Mouse (Mus musculus) myocyte (in vitro differentiated cells): ENCODE measurements at regions not wholly inside any gene's neighbourhood (a gene's known extent, or its start where the extent isn't known, plus 50 kb on each side); places are given as distances from the start of the nearest gene placed in this dataset.
"Not testable (repeated sequence)": the region's sequence is repeated elsewhere in the genome, so short reads cannot be mapped to it uniquely, and the experiment has no call there.

ENCODE experiments used
- H3K27me3 ChIP-seq: one replicate; pipeline ENCODE4 v1.6.1; 2011; ENCODE audit not compliant: control insufficient read depth, insufficient read depth, insufficient read length
- H3K36me3 ChIP-seq: one replicate; pipeline ENCODE4 v1.6.1; 2011; ENCODE audit not compliant: control insufficient read depth, insufficient read depth
- H3K4me2 ChIP-seq: one replicate; pipeline ENCODE4 v1.6.1; 2011; ENCODE audit warnings: low read depth, control low read depth
- H3K4me3 ChIP-seq: one replicate; pipeline ENCODE4 v1.5.1; 2011; ENCODE audit warnings: mild to moderate bottlenecking, control low read depth, moderate library complexity
- H3K79me2 ChIP-seq: one replicate; pipeline ENCODE4 v1.6.1; 2011; ENCODE audit not compliant: control insufficient read depth, insufficient read depth
- H3ac ChIP-seq: one replicate; pipeline ENCODE4 v1.6.1; 2011; ENCODE audit not compliant: control insufficient read depth, insufficient read length
- CEBPB ChIP-seq: IDR thresholded peaks from 2 replicates; pipeline ENCODE4 v1.6.1; 2011; ENCODE audit warnings: mild to moderate bottlenecking, moderate library complexity; ENCODE audit not compliant: poor library complexity, insufficient read depth, severe bottlenecking
- E2F4 ChIP-seq: IDR thresholded peaks from one replicate; pipeline ENCODE4 v1.6.1; 2011; ENCODE audit warnings: mild to moderate bottlenecking, control low read depth, moderate library complexity; ENCODE audit not compliant: insufficient read depth
- MAX ChIP-seq: IDR thresholded peaks from one replicate; pipeline ENCODE4 v1.6.1; 2011; ENCODE audit warnings: low read depth, mild to moderate bottlenecking, control low read depth
- MYOD1 ChIP-seq, 3 experiments: IDR thresholded peaks; one replicate each; pipeline ENCODE4 v1.6.1; 2011; ENCODE audit warnings: control low read depth in 2 of 3, low read depth in 2 of 3, mild to moderate bottlenecking in 2 of 3, moderate library complexity in 1 of 3; ENCODE audit not compliant: insufficient read length in 2 of 3, control insufficient read depth in 1 of 3
- MYOG ChIP-seq, 3 experiments: IDR thresholded peaks; one replicate each; pipeline ENCODE4 v1.6.1; 2011; ENCODE audit warnings: control low read depth in 2 of 3, low read depth in 2 of 3, mild to moderate bottlenecking in 2 of 3; ENCODE audit not compliant: insufficient read length in 2 of 3, control insufficient read depth in 1 of 3, insufficient read depth in 1 of 3
- POLR2A ChIP-seq: IDR thresholded peaks from one replicate; pipeline ENCODE4 v1.6.1; 2011; ENCODE audit warnings: low read depth, mild to moderate bottlenecking, control low read depth, moderate library complexity; ENCODE audit not compliant: insufficient read length
- POLR2AphosphoS2 ChIP-seq: IDR thresholded peaks from one replicate; pipeline ENCODE4 v1.6.1; 2011; ENCODE audit warnings: low read depth, control low read depth; ENCODE audit not compliant: insufficient read length
- REST ChIP-seq: IDR thresholded peaks from one replicate; pipeline ENCODE4 v1.6.1; 2011; ENCODE audit warnings: mild to moderate bottlenecking, control low read depth, moderate library complexity; ENCODE audit not compliant: insufficient read depth, insufficient read length
- SRF ChIP-seq: IDR thresholded peaks from one replicate; pipeline ENCODE4 v1.6.1; 2011; ENCODE audit warnings: low read depth; ENCODE audit not compliant: control insufficient read depth, insufficient read length
- TCF12 ChIP-seq: IDR thresholded peaks from one replicate; pipeline ENCODE4 v1.6.1; 2011; ENCODE audit warnings: mild to moderate bottlenecking, control low read depth; ENCODE audit not compliant: poor library complexity, insufficient read depth, severe bottlenecking
- TCF3 ChIP-seq: IDR thresholded peaks from one replicate; pipeline ENCODE4 v1.6.1; 2011; ENCODE audit warnings: low read depth, control low read depth; ENCODE audit not compliant: insufficient read length
- USF1 ChIP-seq: IDR thresholded peaks from one replicate; pipeline ENCODE4 v1.6.1; 2011; ENCODE audit warnings: low read depth, mild to moderate bottlenecking, control low read depth, moderate library complexity

GRCm38 (mm10) chr11:94875026-94875425 is 61.0 kb upstream of the Col1a1 start:
- Histone ChIP-seq H3ac (no peak overlapping the region), H3K36me3 (no peaks in the 10 kb centered on the region), H3K27me3 (no peaks in the 10 kb centered on the region), H3K4me2 (no peak overlapping the region), H3K79me2 (no peaks in the 10 kb centered on the region), H3K4me3 (no peak overlapping the region)
- no peak for TF ChIP-seq POLR2A
- no peak for TF ChIP-seq SRF
- no peak for TF ChIP-seq MYOG (IDR thresholded peaks at IDR 0.05; ENCODE audit: control insufficient read depth in 1 of 3, insufficient read depth in 1 of 3, insufficient read length in 2 of 3, low read depth in 2 of 3)
- TF ChIP-seq POLR2AphosphoS2: no peak
- TF ChIP-seq E2F4: no peak
- no peak for TF ChIP-seq TCF3
- TF ChIP-seq USF1: no peak
- no peak for TF ChIP-seq MYOD1 (IDR thresholded peaks at IDR 0.05; ENCODE audit: control insufficient read depth in 1 of 3, insufficient read length in 2 of 3, low read depth in 2 of 3)
- no peak for TF ChIP-seq CEBPB
- TF ChIP-seq MAX: no peak
- no peak for TF ChIP-seq TCF12
- no peak for TF ChIP-seq REST

- Histone ChIP-seq H3K36me3 (no peaks in the 10 kb centered on the region), H3ac (no peak overlapping the region), H3K4me2 (peak overlapping the region; percentile 42), H3K27me3 (no peaks in the 10 kb centered on the region), H3K4me3 (no peak overlapping the region), H3K79me2 (no peaks in the 10 kb centered on the region)
- no peak for TF ChIP-seq USF1
- no peak for TF ChIP-seq E2F4
- no peak for TF ChIP-seq POLR2AphosphoS2
- no peak for TF ChIP-seq MYOD1 (IDR thresholded peaks at IDR 0.05; ENCODE audit: control insufficient read depth in 1 of 3, insufficient read length in 2 of 3, low read depth in 2 of 3)
- no peak for TF ChIP-seq POLR2A
- no peak for TF ChIP-seq TCF3
- TF ChIP-seq CEBPB: no peak
- no peak for TF ChIP-seq REST
- TF ChIP-seq TCF12: no peak
- TF ChIP-seq SRF: no peak
- no peak for TF ChIP-seq MAX
- TF ChIP-seq MYOG (IDR thresholded peaks at IDR 0.05; ENCODE audit: control insufficient read depth in 1 of 3, insufficient read depth in 1 of 3, insufficient read length in 2 of 3, low read depth in 2 of 3): no peak
These were observed 61.9 kb upstream of the Col1a1 start for GRCm38 (mm10) chr11:94874155-94874561.

- Histone ChIP-seq H3ac (no peak overlapping the region), H3K27me3 (no peaks in the 10 kb centered on the region), H3K36me3 (no peaks in the 10 kb centered on the region), H3K79me2 (no peaks in the 10 kb centered on the region), H3K4me3 (no peak overlapping the region), H3K4me2 (peak overlapping the region; percentile 42)
- TF ChIP-seq MYOG (IDR thresholded peaks at IDR 0.05; ENCODE audit: control insufficient read depth in 1 of 3, insufficient read depth in 1 of 3, insufficient read length in 2 of 3, low read depth in 2 of 3): no peak
- no peak for TF ChIP-seq E2F4
- TF ChIP-seq REST: no peak
- TF ChIP-seq USF1: no peak
- TF ChIP-seq TCF3: no peak
- no peak for TF ChIP-seq POLR2A
- TF ChIP-seq MYOD1 (IDR thresholded peaks at IDR 0.05; ENCODE audit: control insufficient read depth in 1 of 3, insufficient read length in 2 of 3, low read depth in 2 of 3): no peak
- no peak for TF ChIP-seq CEBPB
- TF ChIP-seq POLR2AphosphoS2: no peak
- TF ChIP-seq TCF12: no peak
These were observed 62.3 kb upstream of the Col1a1 start for GRCm38 (mm10) chr11:94873693-94874092.

DNA sequence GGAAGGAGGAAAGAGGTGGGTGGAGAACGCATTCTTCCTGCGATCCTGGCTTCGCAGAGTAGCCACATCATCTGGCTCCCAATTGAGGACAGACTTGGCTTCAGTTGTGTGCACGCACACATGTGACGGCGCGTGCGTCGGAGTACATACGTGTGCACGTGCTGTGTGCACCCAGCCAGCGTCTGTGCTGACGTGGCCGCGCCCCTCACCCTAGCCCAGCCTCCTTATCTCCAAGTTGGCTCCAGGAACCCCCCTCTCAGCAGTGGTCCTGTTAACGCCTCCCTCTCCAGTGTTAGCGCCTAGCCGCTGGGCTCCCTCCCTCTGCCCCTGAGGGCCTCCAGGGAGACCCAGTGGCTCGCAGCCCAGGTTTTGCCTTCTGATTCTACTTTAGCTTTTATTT is 63.1 kb upstream of the Col1a1 start:
- Histone ChIP-seq H3K36me3 (no peaks in the 10 kb centered on the region), H3K27me3 (no peaks in the 10 kb centered on the region), H3ac (no peak overlapping the region), H3K79me2 (no peaks in the 10 kb centered on the region), H3K4me2 (peak overlapping the region; percentile 9), H3K4me3 (no peak overlapping the region)
- no peak for TF ChIP-seq MAX
- TF ChIP-seq USF1: no peak
- no peak for TF ChIP-seq E2F4
- TF ChIP-seq MYOG (IDR thresholded peaks at IDR 0.05; ENCODE audit: control insufficient read depth in 1 of 3, insufficient read depth in 1 of 3, insufficient read length in 2 of 3, low read depth in 2 of 3): peak in 1 of 3 experiments; percentile 3
- no peak for TF ChIP-seq POLR2AphosphoS2
- TF ChIP-seq TCF3: no peak
- TF ChIP-seq MYOD1 (IDR thresholded peaks at IDR 0.05; ENCODE audit: control insufficient read depth in 1 of 3, insufficient read length in 2 of 3, low read depth in 2 of 3): no peak
- no peak for TF ChIP-seq POLR2A

- TF ChIP-seq E2F4 (no peak), SRF (no peak), POLR2A (no peak), REST (no peak), MYOG (IDR thresholded peaks at IDR 0.05; ENCODE audit: control insufficient read depth in 1 of 3, insufficient read depth in 1 of 3, insufficient read length in 2 of 3, low read depth in 2 of 3) (no peak), MYOD1 (IDR thresholded peaks at IDR 0.05; ENCODE audit: control insufficient read depth in 1 of 3, insufficient read length in 2 of 3, low read depth in 2 of 3) (no peak), MAX (no peak), USF1 (no peak)
- H3K36me3 ChIP-seq: no peaks in the 10 kb centered on the region
- no peak overlapping the region for H3K4me3 ChIP-seq
- no peak overlapping the region for H3ac ChIP-seq
- no peaks in the 10 kb centered on the region for H3K79me2 ChIP-seq
- H3K27me3 ChIP-seq: no peaks in the 10 kb centered on the region
- H3K4me2 ChIP-seq: no peak overlapping the region
These were observed 65.7 kb upstream of the Col1a1 start for GRCm38 (mm10) chr11:94870341-94870740.

- H3ac ChIP-seq, H3K4me2 ChIP-seq, H3K27me3 ChIP-seq, H3K4me3 ChIP-seq, H3K36me3 ChIP-seq, H3K79me2 ChIP-seq: not testable (repeated sequence)
These were observed 66.2 kb upstream of the Col1a1 start for GRCm38 (mm10) chr11:94869866-94870265.
